Mouse (Mus musculus): ENCODE data around the gene Trp53i11. TPM values are rescaled to one million over a fixed set of nuclear protein-coding genes. Genes with fewer than 3 reads are reported as not detected.
A peak's percentile ranks its signal among the peaks of the same experiment; 100 is the strongest.

The Trp53i11 gene
- total and polyA plus RNA-seq, 3 experiments, result not detected

DNA sequence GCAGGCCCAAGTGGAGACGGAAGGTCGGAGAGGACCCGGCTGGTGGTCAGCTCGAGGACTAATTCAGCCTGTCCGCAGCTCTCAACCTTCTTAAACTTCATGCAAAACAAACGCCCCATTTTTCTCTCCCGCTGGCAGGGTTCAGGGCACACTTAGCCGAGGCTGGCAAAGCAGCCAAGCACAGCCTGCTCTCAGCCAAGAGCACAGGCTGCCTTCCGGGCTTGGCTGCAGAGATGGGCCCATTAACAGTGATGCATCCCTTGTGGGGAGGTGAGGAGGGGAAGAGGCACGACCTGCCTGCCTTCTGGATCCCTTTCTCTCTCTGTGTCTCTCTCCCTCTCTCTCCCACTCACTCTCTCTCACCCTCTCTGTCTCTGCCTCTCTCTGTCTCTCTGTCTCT is 28.4 kb downstream of the Trp53i11 start:
- H3K79me2 ChIP-seq (ENCODE audit: control insufficient read depth, insufficient read depth, low read length, poor library complexity), result no peaks in the 10 kb centered on the region
- H3K9me3 ChIP-seq (replicated peaks; ENCODE audit: insufficient read depth, low read length), result no peaks in the 10 kb centered on the region
- no peak overlapping the region for H3K9ac ChIP-seq (ENCODE audit: control insufficient read depth, low read depth, low read length, poor library complexity, severe bottlenecking)
- H3K27me3 ChIP-seq (ENCODE audit: control insufficient read depth in 1 of 2, insufficient read depth in 2 of 2, low read length in 2 of 2), result no peaks in the 10 kb centered on the region
- no peak overlapping the region for H3K4me3 ChIP-seq (ENCODE audit: control insufficient read depth in 1 of 2, insufficient read depth in 1 of 2, low read depth in 2 of 2, low read length in 2 of 2)
- H3K27ac ChIP-seq (ENCODE audit: control insufficient read depth, low read depth, low read length), result no peak overlapping the region
- DNase-seq (ENCODE audit: low read depth, low spot score), result no peak
- H3K4me1 ChIP-seq (ENCODE audit: control insufficient read depth in 1 of 2, insufficient read depth in 2 of 2, low read length in 2 of 2), result no peaks in the 10 kb centered on the region
- TF ChIP-seq CHD1 (IDR thresholded peaks at IDR 0.05; ENCODE audit: low read depth, low read length) (no peak), NRF1 (IDR thresholded peaks at IDR 0.05; ENCODE audit: insufficient read depth, low read depth, low read length, poor library complexity, severe bottlenecking) (no peak), MAX (IDR thresholded peaks at IDR 0.05; ENCODE audit: low read length) (no peak), ELF1 (IDR thresholded peaks at IDR 0.05; ENCODE audit: low read depth, low read length) (no peak), POLR2AphosphoS5 (IDR thresholded peaks at IDR 0.05; ENCODE audit: borderline replicate concordance, low read depth, low read length) (no peak), TCF12 (IDR thresholded peaks at IDR 0.05; ENCODE audit: low read depth, low read length) (no peak), RCOR1 (IDR thresholded peaks at IDR 0.05; ENCODE audit: low read depth, low read length) (no peak), MEF2A (IDR thresholded peaks at IDR 0.05; ENCODE audit: extremely low read depth, insufficient replicate concordance, low read depth, low read length, poor library complexity, severe bottlenecking) (no peak), ZC3H11A (IDR thresholded peaks at IDR 0.05; ENCODE audit: low read depth, low read length) (no peak)
- no peaks in the 10 kb centered on the region for H3K36me3 ChIP-seq (ENCODE audit: control insufficient read depth in 1 of 2, insufficient read depth in 2 of 2, low read length in 2 of 2)

DNA sequence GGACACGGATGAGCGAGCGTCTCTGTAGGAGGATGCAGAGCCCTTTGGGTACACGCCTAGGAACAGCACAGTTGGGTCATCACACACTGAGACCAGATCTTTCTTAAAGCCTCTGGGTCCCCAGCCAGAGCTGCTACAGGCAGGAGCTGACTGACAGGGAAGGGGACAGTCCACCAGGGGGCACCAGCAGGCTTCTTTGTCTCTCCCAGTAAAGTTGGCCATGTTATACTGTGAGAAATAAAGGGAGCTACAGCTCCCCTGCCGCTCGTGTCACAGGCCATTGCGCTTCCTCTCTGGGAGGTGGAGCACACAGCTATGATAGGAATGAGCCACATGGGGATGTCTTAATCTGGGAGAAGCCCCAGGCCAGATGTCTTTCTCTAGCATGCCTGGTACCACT is 29.7 kb downstream of the Trp53i11 start:
- peak; percentile 73 for DNase-seq (ENCODE audit: low read depth, low spot score)
- no peak overlapping the region for H3K4me3 ChIP-seq (ENCODE audit: control insufficient read depth in 1 of 2, insufficient read depth in 1 of 2, low read depth in 2 of 2, low read length in 2 of 2)
- no peaks in the 10 kb centered on the region for H3K36me3 ChIP-seq (ENCODE audit: control insufficient read depth in 1 of 2, insufficient read depth in 2 of 2, low read length in 2 of 2)
- no peaks in the 10 kb centered on the region for H3K4me1 ChIP-seq (ENCODE audit: control insufficient read depth in 1 of 2, insufficient read depth in 2 of 2, low read length in 2 of 2)
- no peaks in the 10 kb centered on the region for H3K27me3 ChIP-seq (ENCODE audit: control insufficient read depth in 1 of 2, insufficient read depth in 2 of 2, low read length in 2 of 2)
- H3K9me3 ChIP-seq (replicated peaks; ENCODE audit: insufficient read depth, low read length), result no peaks in the 10 kb centered on the region
- TF ChIP-seq SMC3 (IDR thresholded peaks at IDR 0.05; ENCODE audit: low read depth, low read length), result peak; percentile 79
- TF ChIP-seq TCF12 (IDR thresholded peaks at IDR 0.05; ENCODE audit: low read depth, low read length), result no peak
- peak; percentile 66 to 88 (median 79) for TF ChIP-seq CTCF (IDR thresholded peaks at IDR 0.05 in 2 of 3, conservative IDR thresholded peaks at IDR 0.05 in 1 of 3; ENCODE audit: control insufficient read depth in 1 of 3, insufficient read depth in 1 of 3, low read depth in 2 of 3, low read length in 3 of 3, poor library complexity in 1 of 3, severe bottlenecking in 1 of 3)
- TF ChIP-seq ZC3H11A (IDR thresholded peaks at IDR 0.05; ENCODE audit: low read depth, low read length), result peak; percentile 62
- TF ChIP-seq MXI1 (IDR thresholded peaks at IDR 0.05; ENCODE audit: low read depth, low read length), result no peak
- peak; percentile 62 for TF ChIP-seq RAD21 (IDR thresholded peaks at IDR 0.05; ENCODE audit: low read depth, low read length)
- no peak for TF ChIP-seq NRF1 (IDR thresholded peaks at IDR 0.05; ENCODE audit: insufficient read depth, low read depth, low read length, poor library complexity, severe bottlenecking)
- no peak overlapping the region for H3K9ac ChIP-seq (ENCODE audit: control insufficient read depth, low read depth, low read length, poor library complexity, severe bottlenecking)
- H3K27ac ChIP-seq (ENCODE audit: control insufficient read depth, low read depth, low read length), result no peak overlapping the region
- no peaks in the 10 kb centered on the region for H3K79me2 ChIP-seq (ENCODE audit: control insufficient read depth, insufficient read depth, low read length, poor library complexity)
